Mouse (Mus musculus) forebrain, embryonic 15.5 days (tissue): ENCODE data around the gene Pigv. TPM values are rescaled to one million over a fixed set of nuclear protein-coding genes. Genes with fewer than 3 reads are reported as not detected.
A peak's percentile ranks its signal among the peaks of the same experiment; 100 is the strongest.

ENCODE experiments used
- ATAC-seq: fragments of 200-750 bp; cut with Nextera tagmentation; replicated peaks from 2 replicates; pipeline ENCODE4 v1.8.0; 2017; ENCODE audit warnings: mild to moderate bottlenecking, moderate TSS enrichment, moderate library complexity
- H3K27ac ChIP-seq: fragments of 300-500 bp; sonication (generic); replicated peaks from 2 replicates; pipeline ENCODE4 v1.5.1; 2015; ENCODE audit warnings: mild to moderate bottlenecking, inconsistent platforms
- H3K27me3 ChIP-seq: fragments of 300-500 bp; sonication (generic); 2 replicates; pipeline ENCODE4 v1.6.1; 2015; ENCODE audit warnings: inconsistent platforms
- H3K36me3 ChIP-seq: fragments of 300-500 bp; sonication (generic); 2 replicates; pipeline ENCODE4 v1.6.1; 2015; ENCODE audit warnings: mild to moderate bottlenecking, inconsistent platforms
- H3K4me1 ChIP-seq: fragments of 300-500 bp; sonication (generic); 2 replicates; pipeline ENCODE4 v1.6.1; 2015; ENCODE audit warnings: inconsistent platforms
- H3K4me2 ChIP-seq: fragments of 300-500 bp; sonication (generic); replicated peaks from 2 replicates; pipeline ENCODE4 v1.6.1; 2015; ENCODE audit warnings: mild to moderate bottlenecking, inconsistent platforms
- H3K4me3 ChIP-seq: fragments of 300-500 bp; sonication (generic); 2 replicates; pipeline ENCODE4 v1.5.1; 2015; ENCODE audit warnings: mild to moderate bottlenecking, inconsistent platforms
- H3K9ac ChIP-seq: fragments of 300-500 bp; sonication (generic); replicated peaks from 2 replicates; pipeline ENCODE4 v1.6.1; 2015; ENCODE audit warnings: mild to moderate bottlenecking, inconsistent platforms
- H3K9me3 ChIP-seq: fragments of 300-500 bp; sonication (generic); 2 replicates; pipeline ENCODE4 v1.6.1; 2016; ENCODE audit warnings: inconsistent platforms
- WGBS: fragments of 180-500 bp; shearing (Covaris S2); methylation state at CpG from one replicate; pipeline ENCODE4 v1.1.7; 2015; ENCODE audit warnings: mixed read lengths; 5-methylcytosine and 5-hydroxymethylcytosine counted together
- polyA plus RNA-seq: library from polyadenylated mRNA; unstranded; fragments of >200 nt; fragmentation: Nextera tagmentation; extraction: Ambion mirVana; gene quantifications from 2 replicates; pipeline ENCODE4 v1.2.1, GENCODE M21; 2015

The Pigv gene
- polyA plus RNA-seq, 1 experiment from 2014 or later: 16.9 TPM

GRCm38 (mm10) chr4:133632483-133633327 is 39.7 kb downstream of the Pigv start:
- H3K4me1 ChIP-seq: peaks cover 16% of the 10 kb centered on the region
- peak overlapping the region; percentile 97 for H3K4me2 ChIP-seq
- H3K9me3 ChIP-seq: no peaks in the 10 kb centered on the region
- H3K9ac ChIP-seq: peak overlapping the region; percentile 92
- peak overlapping the region; percentile 88 for H3K4me3 ChIP-seq
- H3K36me3 ChIP-seq: no peaks in the 10 kb centered on the region
- WGBS: under 1% methylated on average over 55 of the region's 69 CpGs
- H3K27me3 ChIP-seq: no peaks in the 10 kb centered on the region
- peak overlapping the region; percentile 84 for H3K27ac ChIP-seq
- peak; percentile 81 for ATAC-seq

GRCm38 (mm10) chr4:133631769-133632411 is 40.6 kb downstream of the Pigv start:
- Histone ChIP-seq H3K9ac (peak overlapping the region; percentile 92), H3K4me1 (peaks cover 16% of the 10 kb centered on the region), H3K27ac (no peak overlapping the region), H3K4me2 (peak overlapping the region; percentile 97), H3K36me3 (no peaks in the 10 kb centered on the region), H3K4me3 (peak overlapping the region; percentile 88), H3K9me3 (no peaks in the 10 kb centered on the region), H3K27me3 (no peaks in the 10 kb centered on the region)
- 27% methylated on average over 9 of the region's 9 CpGs for WGBS
- ATAC-seq: no peak

GRCm38 (mm10) chr4:133631071-133631768 is 41.2 kb downstream of the Pigv start:
- Histone ChIP-seq H3K27ac (no peak overlapping the region), H3K36me3 (no peaks in the 10 kb centered on the region), H3K4me2 (no peak overlapping the region), H3K9me3 (no peaks in the 10 kb centered on the region), H3K27me3 (no peaks in the 10 kb centered on the region), H3K9ac (no peak overlapping the region), H3K4me1 (peaks cover 16% of the 10 kb centered on the region), H3K4me3 (no peak overlapping the region)
- ATAC-seq: no peak
- 86% methylated on average over 14 of the region's 14 CpGs for WGBS

- Histone ChIP-seq H3K4me2 (no peak overlapping the region), H3K9ac (no peak overlapping the region), H3K36me3 (peaks cover 4% of the 10 kb centered on the region), H3K4me3 (no peak overlapping the region), H3K27ac (no peak overlapping the region), H3K4me1 (peaks cover 16% of the 10 kb centered on the region), H3K9me3 (no peaks in the 10 kb centered on the region), H3K27me3 (no peaks in the 10 kb centered on the region)
- WGBS: 90% methylated on average over 8 of the region's 8 CpGs
- ATAC-seq: no peak
Measured at GRCm38 (mm10) chr4:133630326-133630920, 42.0 kb downstream of the Pigv start.

GRCm38 (mm10) chr4:133629191-133629590 is 43.3 kb downstream of the Pigv start:
- ATAC-seq: no peak
- peaks cover 16% of the 10 kb centered on the region for H3K4me1 ChIP-seq
- no peak overlapping the region for H3K4me2 ChIP-seq
- peaks cover 8% of the 10 kb centered on the region for H3K36me3 ChIP-seq
- no peaks in the 10 kb centered on the region for H3K27me3 ChIP-seq
- no peaks in the 10 kb centered on the region for H3K9me3 ChIP-seq
- WGBS: 91% methylated on average over 7 of the region's 7 CpGs
- H3K27ac ChIP-seq: no peak overlapping the region
- no peak overlapping the region for H3K4me3 ChIP-seq
- H3K9ac ChIP-seq: no peak overlapping the region

GRCm38 (mm10) chr4:133628517-133628916 is 43.9 kb downstream of the Pigv start:
- no peak overlapping the region for H3K4me3 ChIP-seq
- no peaks in the 10 kb centered on the region for H3K27me3 ChIP-seq
- H3K9ac ChIP-seq: no peak overlapping the region
- H3K4me2 ChIP-seq: no peak overlapping the region
- peaks cover 15% of the 10 kb centered on the region for H3K4me1 ChIP-seq
- peaks cover 8% of the 10 kb centered on the region for H3K36me3 ChIP-seq
- H3K9me3 ChIP-seq: no peaks in the 10 kb centered on the region
- no peak for ATAC-seq
- WGBS: 94% methylated on average over 2 of the region's 2 CpGs
- no peak overlapping the region for H3K27ac ChIP-seq

- H3K4me3 ChIP-seq: no peak overlapping the region
- no peak overlapping the region for H3K4me2 ChIP-seq
- H3K9ac ChIP-seq: no peak overlapping the region
- no peak overlapping the region for H3K27ac ChIP-seq
- 91% methylated on average over 14 of the region's 14 CpGs for WGBS
- H3K4me1 ChIP-seq: peaks cover 8% of the 10 kb centered on the region
- H3K36me3 ChIP-seq: peaks cover 8% of the 10 kb centered on the region
- H3K27me3 ChIP-seq: no peaks in the 10 kb centered on the region
- no peaks in the 10 kb centered on the region for H3K9me3 ChIP-seq
- ATAC-seq: no peak
Measured at GRCm38 (mm10) chr4:133627039-133627438, 45.4 kb downstream of the Pigv start.

GRCm38 (mm10) chr4:133626621-133627020 is 45.8 kb downstream of the Pigv start:
- no peak for ATAC-seq
- no peaks in the 10 kb centered on the region for H3K27me3 ChIP-seq
- H3K9ac ChIP-seq: no peak overlapping the region
- no peak overlapping the region for H3K27ac ChIP-seq
- no peak overlapping the region for H3K4me2 ChIP-seq
- no peaks in the 10 kb centered on the region for H3K9me3 ChIP-seq
- peaks cover 8% of the 10 kb centered on the region for H3K36me3 ChIP-seq
- WGBS: 88% methylated on average over 9 of the region's 9 CpGs
- H3K4me1 ChIP-seq: peaks cover 3% of the 10 kb centered on the region
- no peak overlapping the region for H3K4me3 ChIP-seq

- peaks cover under 1% of the 10 kb centered on the region; the same call in 1 of the 2 replicates for H3K4me1 ChIP-seq
- peaks cover 8% of the 10 kb centered on the region for H3K36me3 ChIP-seq
- H3K9ac ChIP-seq: no peak overlapping the region
- no peak overlapping the region for H3K4me2 ChIP-seq
- no peak for ATAC-seq
- H3K9me3 ChIP-seq: no peaks in the 10 kb centered on the region
- H3K4me3 ChIP-seq: no peak overlapping the region
- H3K27ac ChIP-seq: no peak overlapping the region
- H3K27me3 ChIP-seq: no peaks in the 10 kb centered on the region
- 56% methylated on average over 5 of the region's 5 CpGs for WGBS
Measured at GRCm38 (mm10) chr4:133626221-133626620, 46.2 kb downstream of the Pigv start.

- no peaks in the 10 kb centered on the region for H3K27me3 ChIP-seq
- 61% methylated on average over 11 of the region's 11 CpGs for WGBS
Measured at GRCm38 (mm10) chr4:133625621-133626071, 46.8 kb downstream of the Pigv start.

GRCm38 (mm10) chr4:133624830-133625229 is 47.6 kb downstream of the Pigv start:
- Histone ChIP-seq H3K27ac (no peak overlapping the region), H3K4me2 (no peak overlapping the region), H3K9ac (no peak overlapping the region), H3K4me3 (no peak overlapping the region), H3K4me1 (no peaks in the 10 kb centered on the region), H3K36me3 (peaks cover 10% of the 10 kb centered on the region), H3K9me3 (no peaks in the 10 kb centered on the region), H3K27me3 (no peaks in the 10 kb centered on the region)
- 93% methylated on average over 7 of the region's 7 CpGs for WGBS
- ATAC-seq: no peak

More at GRCm38 (mm10) chr4:133625621-133626071, 46.8 kb downstream of the Pigv start:
- H3K9ac ChIP-seq: no peak overlapping the region
- no peak for ATAC-seq
- no peak overlapping the region for H3K4me3 ChIP-seq
- no peaks in the 10 kb centered on the region for H3K9me3 ChIP-seq
- H3K4me2 ChIP-seq: no peak overlapping the region
- no peak overlapping the region for H3K27ac ChIP-seq
- no peaks in the 10 kb centered on the region for H3K4me1 ChIP-seq
- peaks cover 10% of the 10 kb centered on the region for H3K36me3 ChIP-seq
